Mouse (Mus musculus): ENCODE measurements around the gene Abhd2. TPM values are rescaled to one million over a fixed set of nuclear protein-coding genes. Genes with fewer than 3 reads are reported as not detected.

Gene Abhd2
- polyA plus RNA-seq, 1 experiment from 2014 or later, result 21.5 TPM

GRCm38 (mm10) chr7:79363370-79364043, 90.5 kb downstream of the Abhd2 start:
- no peak overlapping the region for H3K9ac ChIP-seq
- H3K4me1 ChIP-seq (ENCODE audit: insufficient read depth), result no peaks in the 10 kb centered on the region
- H3K27me3 ChIP-seq (ENCODE audit: insufficient read depth, low read length), result no peaks in the 10 kb centered on the region
- H3K4me2 ChIP-seq, result no peak overlapping the region
- ATAC-seq (ENCODE audit: insufficient read depth) (peak; percentile 76), DNase-seq (peak; percentile 74)
- H3K4me3 ChIP-seq (ENCODE audit: low read depth, low read length), result no peak overlapping the region
- H3K9me3 ChIP-seq (ENCODE audit: low read depth, low read length), result no peaks in the 10 kb centered on the region
- peak overlapping the region; percentile 47; the same call in 1 of the 2 replicates for H3K27ac ChIP-seq (ENCODE audit: low read depth)
- WGBS, result 18% methylated on average over 8 of the region's 8 CpGs
- no peak for TF ChIP-seq CTCF (IDR thresholded peaks at IDR 0.05; ENCODE audit: low read depth)
- peaks cover 19% of the 10 kb centered on the region for H3K36me3 ChIP-seq (ENCODE audit: insufficient read depth)

GRCm38 (mm10) chr7:79368664-79369063, 95.7 kb downstream of the Abhd2 start:
- ATAC-seq (ENCODE audit: insufficient read depth) (no peak), DNase-seq (no peak)
- H3K27ac ChIP-seq (ENCODE audit: low read depth), result no peak overlapping the region
- no peaks in the 10 kb centered on the region for H3K4me1 ChIP-seq (ENCODE audit: insufficient read depth)
- H3K9ac ChIP-seq, result no peak overlapping the region
- no peaks in the 10 kb centered on the region for H3K9me3 ChIP-seq (ENCODE audit: low read depth, low read length)
- WGBS, result 76% methylated on average over 5 of the region's 5 CpGs
- no peak for TF ChIP-seq CTCF (IDR thresholded peaks at IDR 0.05; ENCODE audit: low read depth)
- no peaks in the 10 kb centered on the region for H3K36me3 ChIP-seq (ENCODE audit: insufficient read depth)
- H3K4me3 ChIP-seq (ENCODE audit: low read depth, low read length), result no peak overlapping the region
- H3K4me2 ChIP-seq, result no peak overlapping the region
- H3K27me3 ChIP-seq (ENCODE audit: insufficient read depth, low read length), result no peaks in the 10 kb centered on the region

GRCm38 (mm10) chr7:79369416-79369815, 96.4 kb downstream of the Abhd2 start:
- no peak overlapping the region for H3K9ac ChIP-seq
- H3K4me1 ChIP-seq (ENCODE audit: insufficient read depth), result no peaks in the 10 kb centered on the region
- no peak overlapping the region for H3K4me2 ChIP-seq
- H3K4me3 ChIP-seq (ENCODE audit: low read depth, low read length), result no peak overlapping the region
- TF ChIP-seq CTCF (IDR thresholded peaks at IDR 0.05; ENCODE audit: low read depth), result no peak
- H3K27me3 ChIP-seq (ENCODE audit: insufficient read depth, low read length), result no peaks in the 10 kb centered on the region
- no peak for DNase-seq
- ATAC-seq (ENCODE audit: insufficient read depth), result no peak
- H3K27ac ChIP-seq (ENCODE audit: low read depth), result no peak overlapping the region
- H3K36me3 ChIP-seq (ENCODE audit: insufficient read depth), result no peaks in the 10 kb centered on the region
- 27% methylated on average over 4 of the region's 4 CpGs for WGBS
- H3K9me3 ChIP-seq (ENCODE audit: low read depth, low read length), result no peaks in the 10 kb centered on the region

DNA sequence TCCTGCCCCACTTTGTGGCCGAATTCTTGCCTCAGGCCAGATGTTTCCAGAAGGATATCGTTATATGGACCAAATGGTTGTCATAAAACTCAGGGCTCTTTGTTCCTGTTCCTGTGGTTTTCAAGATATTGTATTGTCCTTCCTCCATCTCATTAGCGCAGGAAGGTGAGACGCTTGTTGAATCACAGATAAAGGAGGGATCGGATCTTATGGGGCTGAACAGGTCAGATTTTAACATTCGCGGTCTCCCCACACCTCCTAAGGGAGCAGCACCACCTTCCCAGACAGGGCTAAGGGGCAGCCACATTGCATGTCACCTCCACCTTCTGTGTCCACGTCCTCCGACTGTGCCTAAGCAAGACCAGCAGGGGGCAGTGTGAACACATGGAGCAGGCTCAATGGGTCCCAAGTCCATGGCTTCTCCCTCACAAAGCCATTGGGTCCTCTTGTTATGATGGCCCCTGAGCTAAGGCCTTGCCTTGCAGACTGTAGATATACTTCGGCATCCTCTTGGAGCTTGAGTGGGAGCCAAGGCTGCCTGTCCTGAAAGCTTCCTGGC, 98.4 kb downstream of the Abhd2 start:
- no peak overlapping the region for H3K27ac ChIP-seq (ENCODE audit: low read depth)
- H3K4me2 ChIP-seq, result no peak overlapping the region
- no peak overlapping the region for H3K9ac ChIP-seq
- peak; percentile 97 for TF ChIP-seq CTCF (IDR thresholded peaks at IDR 0.05; ENCODE audit: low read depth)
- H3K4me3 ChIP-seq (ENCODE audit: low read depth, low read length), result no peak overlapping the region
- no peaks in the 10 kb centered on the region for H3K9me3 ChIP-seq (ENCODE audit: low read depth, low read length)
- H3K36me3 ChIP-seq (ENCODE audit: insufficient read depth), result no peaks in the 10 kb centered on the region
- H3K27me3 ChIP-seq (ENCODE audit: insufficient read depth, low read length), result no peaks in the 10 kb centered on the region
- no peaks in the 10 kb centered on the region for H3K4me1 ChIP-seq (ENCODE audit: insufficient read depth)
- DNase-seq (peak; percentile 87), ATAC-seq (ENCODE audit: insufficient read depth) (peak; percentile 71; the same call in 1 of the 2 replicates)
- 37% methylated on average over 10 of the region's 10 CpGs for WGBS

DNA sequence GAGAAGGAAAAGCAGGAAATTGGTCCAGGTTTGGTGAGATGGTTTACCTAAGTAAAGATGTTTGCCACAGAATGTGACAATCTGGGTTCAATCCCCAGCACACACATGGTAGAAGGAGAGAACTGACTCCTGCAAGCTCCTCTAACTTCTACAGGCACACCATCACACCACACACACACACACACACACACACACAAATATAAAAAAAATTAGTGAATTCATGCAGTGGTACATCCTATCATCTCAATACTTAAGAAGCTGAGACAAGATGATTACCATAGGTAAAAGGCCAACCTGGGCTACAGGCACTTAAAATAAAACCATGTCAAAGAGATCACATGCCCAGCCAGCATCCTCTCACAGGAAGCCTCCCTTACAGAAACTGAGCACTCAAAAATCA, 101.0 kb downstream of the Abhd2 start:
- no peaks in the 10 kb centered on the region for H3K36me3 ChIP-seq (ENCODE audit: insufficient read depth)
- no peak for TF ChIP-seq CTCF (IDR thresholded peaks at IDR 0.05; ENCODE audit: low read depth)
- no peaks in the 10 kb centered on the region for H3K4me1 ChIP-seq (ENCODE audit: insufficient read depth)
- no peak overlapping the region for H3K4me2 ChIP-seq
- H3K4me3 ChIP-seq (ENCODE audit: low read depth, low read length), result no peak overlapping the region
- H3K9me3 ChIP-seq (ENCODE audit: low read depth, low read length), result no peaks in the 10 kb centered on the region
- ATAC-seq (ENCODE audit: insufficient read depth), result no peak
- DNase-seq, result no peak
- H3K9ac ChIP-seq, result no peak overlapping the region
- H3K27ac ChIP-seq (ENCODE audit: low read depth), result no peak overlapping the region
- H3K27me3 ChIP-seq (ENCODE audit: insufficient read depth, low read length), result no peaks in the 10 kb centered on the region

- DNase-seq (no peak), ATAC-seq (ENCODE audit: insufficient read depth) (no peak)
- no peak overlapping the region for H3K4me2 ChIP-seq
- no peaks in the 10 kb centered on the region for H3K36me3 ChIP-seq (ENCODE audit: insufficient read depth)
- H3K4me3 ChIP-seq (ENCODE audit: low read depth, low read length), result no peak overlapping the region
- no peak overlapping the region for H3K9ac ChIP-seq
- H3K27me3 ChIP-seq (ENCODE audit: insufficient read depth, low read length), result no peaks in the 10 kb centered on the region
- H3K9me3 ChIP-seq (ENCODE audit: low read depth, low read length), result no peaks in the 10 kb centered on the region
- TF ChIP-seq CTCF (IDR thresholded peaks at IDR 0.05; ENCODE audit: low read depth), result no peak
- 65% methylated on average over 5 of the region's 5 CpGs for WGBS
- H3K27ac ChIP-seq (ENCODE audit: low read depth), result no peak overlapping the region
- H3K4me1 ChIP-seq (ENCODE audit: insufficient read depth), result no peaks in the 10 kb centered on the region
Observed at GRCm38 (mm10) chr7:79375594-79375993, 102.6 kb downstream of the Abhd2 start.

DNA sequence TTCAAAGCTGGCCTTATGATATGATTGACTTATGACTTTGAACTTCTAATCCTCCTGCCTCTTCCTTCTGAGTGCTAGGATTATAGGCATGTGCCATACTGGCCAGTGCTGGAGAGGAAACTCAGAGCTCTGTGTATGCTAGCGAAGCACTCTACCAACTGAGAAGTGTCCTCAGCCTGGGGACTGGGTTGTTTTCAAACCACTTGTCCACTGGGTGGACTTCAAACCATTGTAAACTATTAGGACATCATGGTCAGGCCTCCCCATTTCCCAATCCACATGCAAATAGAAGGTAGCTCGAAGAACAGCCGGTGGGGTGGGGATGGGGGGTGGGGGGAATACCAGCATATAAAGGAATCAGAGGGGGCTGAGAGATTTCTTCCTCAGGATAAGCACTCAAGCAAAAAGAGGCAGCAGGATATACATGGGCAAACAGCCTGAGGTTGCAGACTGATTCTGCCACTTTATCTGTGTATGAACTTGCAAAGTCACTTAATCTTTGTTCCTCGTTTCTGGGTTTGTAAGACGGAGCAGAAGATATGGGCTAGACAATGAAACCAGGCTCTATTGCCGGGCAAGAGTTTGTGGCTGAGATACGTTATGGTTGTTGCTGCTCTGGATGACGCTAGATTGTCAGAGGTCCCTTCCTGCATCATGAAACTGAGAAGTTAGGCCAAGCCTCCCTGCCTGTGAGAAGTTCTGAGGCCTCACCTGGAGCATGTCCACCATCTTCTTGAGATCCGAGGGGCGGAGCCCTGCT, 103.7 kb downstream of the Abhd2 start:
- no peak for TF ChIP-seq CTCF (IDR thresholded peaks at IDR 0.05; ENCODE audit: low read depth)
- H3K4me3 ChIP-seq (ENCODE audit: low read depth, low read length), result no peak overlapping the region
- ATAC-seq (ENCODE audit: insufficient read depth) (no peak), DNase-seq (no peak)
- H3K36me3 ChIP-seq (ENCODE audit: insufficient read depth), result no peaks in the 10 kb centered on the region
- WGBS, result 76% methylated on average over 10 of the region's 10 CpGs
- no peaks in the 10 kb centered on the region for H3K27me3 ChIP-seq (ENCODE audit: insufficient read depth, low read length)
- no peak overlapping the region for H3K27ac ChIP-seq (ENCODE audit: low read depth)
- H3K9me3 ChIP-seq (ENCODE audit: low read depth, low read length), result no peaks in the 10 kb centered on the region
- no peak overlapping the region for H3K4me2 ChIP-seq
- H3K9ac ChIP-seq, result no peak overlapping the region
- H3K4me1 ChIP-seq (ENCODE audit: insufficient read depth), result no peaks in the 10 kb centered on the region
